In the genomic region with DNA sequence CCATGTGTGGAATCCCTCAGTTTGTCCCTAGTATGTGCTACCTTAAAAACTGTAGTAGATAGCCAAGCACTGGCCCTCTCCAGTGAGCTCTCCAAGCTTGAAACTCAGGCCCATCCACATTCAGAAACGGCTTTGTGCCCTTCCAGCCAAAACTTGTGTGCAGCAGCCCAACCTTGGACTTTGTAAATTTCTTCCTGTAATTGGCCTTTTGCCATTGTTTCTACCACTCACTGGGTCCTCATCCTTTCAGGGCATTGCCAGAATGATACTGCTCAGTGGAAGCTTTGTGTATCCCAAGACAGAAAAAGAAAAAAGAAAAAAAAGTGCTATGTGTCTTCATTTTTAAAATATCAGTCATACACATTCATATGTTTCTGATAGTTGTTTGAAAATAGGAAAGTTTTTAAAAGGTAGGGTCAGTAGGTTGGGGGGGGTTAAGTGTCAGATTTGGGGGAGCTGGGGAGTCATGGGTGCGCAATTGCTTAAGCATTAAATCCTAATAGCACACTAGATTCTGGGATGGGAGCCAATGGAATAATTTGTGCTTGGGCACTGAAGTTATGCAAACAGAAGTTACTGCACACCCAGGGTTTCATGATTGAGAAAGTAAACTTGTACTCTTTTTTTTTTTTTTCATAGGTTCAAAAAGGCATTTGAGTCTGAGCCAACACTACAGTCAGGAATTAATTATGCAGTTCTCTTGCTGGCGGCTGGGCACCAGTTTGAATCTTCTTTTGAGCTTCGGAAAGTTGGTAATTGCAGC, we compare ENCODE assay signal across 8 mouse cellular contexts.
A peak's percentile ranks its signal among the peaks of the same experiment; 100 is the strongest.
DNase-seq lines count a peak whose midpoint lies in the region; ATAC-seq and TF ChIP-seq lines count a peak whose summit lies in the region.

No protein-coding gene starts in this region.

- WGBS in forebrain, embryonic 16.5 days = 24% methylated on average over 4 of the region's 4 CpGs
- 71% methylated on average over 4 of the region's 4 CpGs for WGBS in forebrain, embryonic 12.5 days
- 32% methylated on average over 4 of the region's 4 CpGs for WGBS in lung, adult 2 months
- WGBS in stomach, embryonic 14.5 days = 39% methylated on average over 4 of the region's 4 CpGs

- no peak for TF ChIP-seq POLR2A in lung, adult 2 months (IDR thresholded peaks at IDR 0.05; ENCODE audit: borderline replicate concordance, extremely low read depth, low read depth, low read length)

- H3K9ac ChIP-seq in forebrain, embryonic 16.5 days (replicated peaks; ENCODE audit: low read depth, low read length) = no peak overlapping the region
- H3K9ac ChIP-seq in forebrain, embryonic 12.5 days = no peak overlapping the region
- no peak overlapping the region for H3K9ac ChIP-seq in stomach, embryonic 14.5 days (replicated peaks; ENCODE audit: low read depth, low read length)

- TF ChIP-seq CTCF in lung, adult 2 months (IDR thresholded peaks at IDR 0.05; ENCODE audit: insufficient read depth, low read length) = no peak

- no peak overlapping the region for H3K27ac ChIP-seq in forebrain, embryonic 16.5 days (ENCODE audit: low read length)
- no peak overlapping the region for H3K27ac ChIP-seq in forebrain, embryonic 12.5 days
- H3K27ac ChIP-seq in stomach, embryonic 14.5 days (ENCODE audit: low read length) = peak overlapping the region; percentile 55; the same call in 1 of the 2 replicates

- ATAC-seq in forebrain, embryonic 16.5 days = peak; percentile 49; the same call in 1 of the 2 replicates
- ATAC-seq in forebrain, embryonic 12.5 days (ENCODE audit: low FRiP score) = no peak
- 0 out of 2 replicates have a peak, but pooled peaks have one; percentile 53 for ATAC-seq in stomach, embryonic 14.5 days (ENCODE audit: insufficient number of reproducible peaks, insufficient read depth, low FRiP score, low read depth)

- DNase-seq in lung, adult 18-20 months = peak; percentile 58 to 86
- no peak for DNase-seq in lung, adult 2 months
- peak; percentile 91 for DNase-seq in kidney, postnatal 14 days
- DNase-seq in ovary, postnatal 14 days (ENCODE audit: low spot score) = no peak
- DNase-seq in layer of hippocampus, postnatal 10 days (ENCODE audit: low spot score in 2 of 2) = no peak

- H3K4me1 ChIP-seq in forebrain, embryonic 16.5 days (replicated peaks; ENCODE audit: control insufficient read depth, insufficient read depth, low read length) = peaks cover 5% of the 10 kb centered on the region; the same call in 1 of the 2 replicates
- H3K4me1 ChIP-seq in forebrain, embryonic 12.5 days = no peaks in the 10 kb centered on the region
- no peaks in the 10 kb centered on the region for H3K4me1 ChIP-seq in lung, adult 2 months (ENCODE audit: control insufficient read depth, insufficient read depth, low read length)
- H3K4me1 ChIP-seq in stomach, embryonic 14.5 days (ENCODE audit: control insufficient read depth, insufficient read depth, low read length) = no peaks in the 10 kb centered on the region

- no peak overlapping the region for H3K4me3 ChIP-seq in forebrain, embryonic 16.5 days (replicated peaks; ENCODE audit: low read length)
- no peak overlapping the region for H3K4me3 ChIP-seq in forebrain, embryonic 12.5 days (replicated peaks)
- H3K4me3 ChIP-seq in lung, adult 2 months (replicated peaks; ENCODE audit: extremely low read depth, low read depth, low read length) = no peak overlapping the region
- no peak overlapping the region for H3K4me3 ChIP-seq in stomach, embryonic 14.5 days (ENCODE audit: low read depth, low read length)

- no peaks in the 10 kb centered on the region for H3K27me3 ChIP-seq in forebrain, embryonic 16.5 days (replicated peaks; ENCODE audit: control insufficient read depth, insufficient read depth, low read length)
- H3K27me3 ChIP-seq in forebrain, embryonic 12.5 days = no peaks in the 10 kb centered on the region
- no peaks in the 10 kb centered on the region for H3K27me3 ChIP-seq in stomach, embryonic 14.5 days (ENCODE audit: control insufficient read depth, insufficient read depth, low read length)

- no peaks in the 10 kb centered on the region for H3K36me3 ChIP-seq in forebrain, embryonic 16.5 days (ENCODE audit: control insufficient read depth, insufficient read depth)
- H3K36me3 ChIP-seq in forebrain, embryonic 12.5 days (replicated peaks) = no peaks in the 10 kb centered on the region
- no peaks in the 10 kb centered on the region for H3K36me3 ChIP-seq in stomach, embryonic 14.5 days (ENCODE audit: control insufficient read depth, insufficient read depth, low read length)

- no peaks in the 10 kb centered on the region for H3K9me3 ChIP-seq in forebrain, embryonic 16.5 days (ENCODE audit: control insufficient read depth, low read length)
- H3K9me3 ChIP-seq in forebrain, embryonic 12.5 days = no peaks in the 10 kb centered on the region
- no peaks in the 10 kb centered on the region for H3K9me3 ChIP-seq in stomach, embryonic 14.5 days (ENCODE audit: control insufficient read depth, low read depth, low read length)

- no peak overlapping the region for H3K4me2 ChIP-seq in forebrain, embryonic 16.5 days (ENCODE audit: low read length)
- no peak overlapping the region for H3K4me2 ChIP-seq in forebrain, embryonic 12.5 days
- H3K4me2 ChIP-seq in stomach, embryonic 14.5 days (replicated peaks; ENCODE audit: low read depth, low read length) = no peak overlapping the region

Comparison
In these comparisons a context has a peak if more than half of its experiments do, and no peak if none do; other contexts are left out.
1. DNase-seq: peak in lung, adult 18-20 months (2 of 2) and kidney, postnatal 14 days (single experiment); none in lung, adult 2 months (single experiment), ovary, postnatal 14 days (single experiment) and layer of hippocampus, postnatal 10 days (0 of 2).